In the genomic region with DNA sequence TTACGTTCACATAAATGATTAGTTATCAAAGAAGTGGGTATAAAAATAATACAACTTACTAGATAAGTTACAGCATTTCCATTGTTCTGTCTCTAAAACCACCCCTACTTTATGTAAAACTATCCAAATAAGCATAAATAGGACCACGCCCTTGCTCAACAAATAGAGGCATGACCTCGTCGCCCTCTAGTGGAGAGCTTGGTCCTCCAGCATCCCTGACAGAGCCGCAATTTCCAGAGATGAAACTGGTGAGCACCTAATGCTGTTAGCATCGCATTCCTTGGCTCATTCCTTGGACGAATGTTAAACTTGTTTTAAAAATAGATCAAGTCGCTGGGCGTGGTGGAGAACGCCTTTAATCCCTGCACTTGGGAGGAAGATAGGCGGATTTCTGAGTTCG, we compare ENCODE assay signal across 9 mouse cellular contexts. TPM values are rescaled to one million over a fixed set of nuclear protein-coding genes. Genes with fewer than 3 reads are reported as not detected.
A peak's percentile ranks its signal among the peaks of the same experiment; 100 is the strongest.
DNase-seq lines count a peak whose midpoint lies in the region; ATAC-seq and TF ChIP-seq lines count a peak whose summit lies in the region.
"Had no signal": no experiment of that assay in that cellular context is flagged by ENCODE, and none has a peak within 500 bp of the region (broad histone marks: within the 10 kb centered on the region; RNA-seq: fewer than 3 reads in every experiment).

No protein-coding gene starts in this region.

- H3K36me3 ChIP-seq in forebrain, embryonic 14.5 days (ENCODE audit: control insufficient read depth, insufficient read depth, low read length), result no peaks in the 10 kb centered on the region
- no peaks in the 10 kb centered on the region for H3K36me3 ChIP-seq in forebrain, embryonic 15.5 days
- H3K36me3 ChIP-seq: stomach, embryonic 15.5 days had no signal

- 37% methylated on average over 12 of the region's 12 CpGs for WGBS in forebrain, embryonic 14.5 days
- WGBS in forebrain, embryonic 15.5 days, result 41% methylated on average over 12 of the region's 12 CpGs
- 36% methylated on average over 12 of the region's 12 CpGs for WGBS in lung, adult 2 months

- intact Hi-C loops in heart, postnatal 36 days (cut with DNase I), result no loop called here

- no peak for ATAC-seq in forebrain, embryonic 14.5 days
- no peak for ATAC-seq in forebrain, embryonic 15.5 days (replicated peaks)

- no peaks in the 10 kb centered on the region for H3K4me1 ChIP-seq in forebrain, embryonic 14.5 days (ENCODE audit: control insufficient read depth, insufficient read depth, low read length)
- no peaks in the 10 kb centered on the region for H3K4me1 ChIP-seq in forebrain, embryonic 15.5 days
- no peaks in the 10 kb centered on the region; the same call in 1 of the 2 replicates for H3K4me1 ChIP-seq in lung, adult 2 months (ENCODE audit: control insufficient read depth, insufficient read depth, low read length)
- H3K4me1 ChIP-seq: stomach, embryonic 15.5 days had no signal

- no peak overlapping the region for H3K9ac ChIP-seq in forebrain, embryonic 14.5 days (ENCODE audit: low read length)
- H3K9ac ChIP-seq in forebrain, embryonic 15.5 days (replicated peaks), result no peak overlapping the region
- H3K9ac ChIP-seq: stomach, embryonic 15.5 days had no signal

- H3K4me3 ChIP-seq in forebrain, embryonic 14.5 days (ENCODE audit: low read depth, low read length), result no peak overlapping the region
- H3K4me3 ChIP-seq in forebrain, embryonic 15.5 days, result no peak overlapping the region
- no peak overlapping the region for H3K4me3 ChIP-seq in lung, adult 2 months (replicated peaks; ENCODE audit: extremely low read depth, low read depth, low read length)
- H3K4me3 ChIP-seq: stomach, embryonic 15.5 days had no signal

- H3K27ac ChIP-seq in forebrain, embryonic 14.5 days (ENCODE audit: low read depth, low read length), result no peak overlapping the region
- no peak overlapping the region for H3K27ac ChIP-seq in forebrain, embryonic 15.5 days (replicated peaks)
- H3K27ac ChIP-seq: stomach, embryonic 15.5 days had no signal

- TF ChIP-seq POLR2A in lung, adult 2 months (IDR thresholded peaks at IDR 0.05; ENCODE audit: borderline replicate concordance, extremely low read depth, low read depth, low read length), result no peak

- TF ChIP-seq CTCF in lung, adult 2 months (IDR thresholded peaks at IDR 0.05; ENCODE audit: insufficient read depth, low read length), result peak; percentile 74

- DNase-seq in forebrain, embryonic 14.5 days (ENCODE audit: low spot score), result peak; percentile 69
- peak; percentile 34 for DNase-seq in right cerebral cortex, postnatal 14 days
- DNase-seq in right cerebral cortex, postnatal 4 days, result no peak
- DNase-seq in c-Kit-positive CD71-positive TER-119-positive erythroid progenitor cells, embryonic 14.5 days (ENCODE audit: low spot score), result peak; percentile 81
- peak; percentile 24 to 47 for DNase-seq in heart, postnatal 36 days
- no peak for DNase-seq in lung, adult 2 months
- peak; percentile 57 to 78 for DNase-seq in spleen, postnatal 4 days (ENCODE audit: low spot score in 2 of 2)

- H3K4me2 ChIP-seq in forebrain, embryonic 14.5 days (ENCODE audit: low read length), result no peak overlapping the region
- no peak overlapping the region for H3K4me2 ChIP-seq in forebrain, embryonic 15.5 days (replicated peaks)
- H3K4me2 ChIP-seq: stomach, embryonic 15.5 days had no signal

- H3K27me3 ChIP-seq in forebrain, embryonic 14.5 days (replicated peaks; ENCODE audit: control insufficient read depth, insufficient read depth, low read length), result no peaks in the 10 kb centered on the region
- H3K27me3 ChIP-seq in forebrain, embryonic 15.5 days, result no peaks in the 10 kb centered on the region
- H3K27me3 ChIP-seq: stomach, embryonic 15.5 days had no signal

- no peaks in the 10 kb centered on the region for H3K9me3 ChIP-seq in forebrain, embryonic 14.5 days (replicated peaks; ENCODE audit: control insufficient read depth, low read length)
- no peaks in the 10 kb centered on the region for H3K9me3 ChIP-seq in forebrain, embryonic 15.5 days
- H3K9me3 ChIP-seq: stomach, embryonic 15.5 days had no signal

RNA-seq across cellular contexts. Expression of gene Bbs12, which starts 9.7 kb away (rescaled TPM):
- 5.9 and 6.8 TPM in 2 replicates for polyA plus RNA-seq in forebrain, embryonic 14.5 days (2014; fragmentation: Nextera tagmentation; extraction: Ambion mirVana)
- 5.2 and 5.7 TPM in 2 replicates for polyA plus RNA-seq in forebrain, embryonic 15.5 days (2015; fragmentation: Nextera tagmentation; extraction: Ambion mirVana)
- total RNA-seq in heart, postnatal 36 days (2021), result 1 to 10 TPM in 1 of 2 experiments, under 1 TPM in 1; 0.46 to 1.3 TPM
- polyA plus RNA-seq in lung, adult 2 months (2012; rRNA removed), result 0.70 and 1.3 TPM in 2 replicates

RNA-seq across cellular contexts. Expression of gene Cetn4, which starts 9.8 kb away (rescaled TPM):
- 1.6 and 2.0 TPM in 2 replicates for polyA plus RNA-seq in forebrain, embryonic 14.5 days (2014; fragmentation: Nextera tagmentation; extraction: Ambion mirVana)
- 2.0 and 2.1 TPM in 2 replicates for polyA plus RNA-seq in forebrain, embryonic 15.5 days (2015; fragmentation: Nextera tagmentation; extraction: Ambion mirVana)
- total RNA-seq in heart, postnatal 36 days (2021), result 1 to 10 TPM in 1 of 2 experiments, not detected in 1; 1.6 TPM
- 0.67 and 2.1 TPM in 2 replicates for polyA plus RNA-seq in lung, adult 2 months (2012; rRNA removed)

RNA-seq across cellular contexts. Expression of gene Fgf2, which starts 45.5 kb away (rescaled TPM):
- polyA plus RNA-seq in forebrain, embryonic 14.5 days (2014; fragmentation: Nextera tagmentation; extraction: Ambion mirVana), result 0.36 and 0.52 TPM in 2 replicates
- polyA plus RNA-seq in forebrain, embryonic 15.5 days (2015; fragmentation: Nextera tagmentation; extraction: Ambion mirVana), result 0.37 and 0.69 TPM in 2 replicates
- total RNA-seq in heart, postnatal 36 days (2021), result 10 to 100 TPM in 1 of 2 experiments, 1 to 10 TPM in 1; 9.6 to 13.7 TPM
- polyA plus RNA-seq in lung, adult 2 months (2012; rRNA removed), result 5.1 and 5.4 TPM in 2 replicates

Comparison
In these comparisons a context has a peak if more than half of its experiments do, and no peak if none do; other contexts are left out.
1. DNase-seq: peak in forebrain, embryonic 14.5 days (single experiment), right cerebral cortex, postnatal 14 days (single experiment), c-Kit-positive CD71-positive TER-119-positive erythroid progenitor cells, embryonic 14.5 days (single experiment), heart, postnatal 36 days (2 of 2) and spleen, postnatal 4 days (2 of 2); none in right cerebral cortex, postnatal 4 days (single experiment) and lung, adult 2 months (single experiment).